Mouse (Mus musculus): ENCODE results near the gene Usf1.

Usf1 gene

DNA sequence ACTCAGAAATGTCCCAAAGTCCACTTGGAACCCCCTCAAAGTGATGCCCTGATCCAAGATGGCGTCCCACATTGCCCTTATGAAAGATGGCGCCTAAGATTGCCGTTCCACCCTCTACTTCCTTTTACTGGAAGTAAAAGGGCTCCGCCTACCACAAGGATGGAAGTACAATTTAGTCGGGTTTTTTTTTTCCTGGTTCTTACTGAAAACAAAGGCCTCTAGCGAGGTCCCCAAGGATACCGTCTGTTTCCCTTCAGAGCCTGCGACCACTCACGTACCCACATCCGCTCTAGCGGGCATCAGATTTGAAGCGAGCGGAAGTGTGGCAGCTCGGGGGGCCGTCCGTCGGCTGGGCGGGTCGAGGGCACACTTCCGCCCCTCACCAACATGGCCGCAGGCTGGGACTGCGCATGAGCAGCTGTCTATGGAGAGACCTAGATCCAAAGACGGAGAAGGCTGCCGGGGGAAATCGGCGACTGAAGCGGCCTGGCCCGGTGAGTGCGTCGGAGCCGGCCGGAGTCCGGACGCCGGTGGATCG is at the start of gene Usf1:
Usf1 (plus strand) TSS at position 367 of the 538 bp plus-strand sequence.
- peak; percentile 96 for DNase-seq

DNA sequence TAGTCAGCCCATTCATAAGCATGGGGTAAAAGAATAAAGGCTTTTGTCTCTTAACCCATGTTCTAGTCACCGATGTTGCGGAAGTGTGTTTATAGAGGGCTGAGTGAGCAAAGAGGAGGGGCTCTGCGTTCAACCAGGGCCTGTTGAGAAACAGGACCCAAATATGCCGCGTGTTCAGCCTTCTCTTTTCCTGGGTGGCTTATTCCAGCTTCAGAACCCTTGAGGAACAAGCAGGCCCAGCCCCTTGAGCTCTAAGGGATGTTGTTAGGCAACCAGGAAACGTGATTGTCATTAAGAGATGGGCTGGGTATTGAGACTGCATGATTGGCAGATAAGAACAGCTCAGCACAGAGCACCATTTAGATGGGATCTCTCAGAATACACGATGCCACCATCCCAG is 45.2 kb upstream of the Usf1 start:
- no peak for DNase-seq

DNA sequence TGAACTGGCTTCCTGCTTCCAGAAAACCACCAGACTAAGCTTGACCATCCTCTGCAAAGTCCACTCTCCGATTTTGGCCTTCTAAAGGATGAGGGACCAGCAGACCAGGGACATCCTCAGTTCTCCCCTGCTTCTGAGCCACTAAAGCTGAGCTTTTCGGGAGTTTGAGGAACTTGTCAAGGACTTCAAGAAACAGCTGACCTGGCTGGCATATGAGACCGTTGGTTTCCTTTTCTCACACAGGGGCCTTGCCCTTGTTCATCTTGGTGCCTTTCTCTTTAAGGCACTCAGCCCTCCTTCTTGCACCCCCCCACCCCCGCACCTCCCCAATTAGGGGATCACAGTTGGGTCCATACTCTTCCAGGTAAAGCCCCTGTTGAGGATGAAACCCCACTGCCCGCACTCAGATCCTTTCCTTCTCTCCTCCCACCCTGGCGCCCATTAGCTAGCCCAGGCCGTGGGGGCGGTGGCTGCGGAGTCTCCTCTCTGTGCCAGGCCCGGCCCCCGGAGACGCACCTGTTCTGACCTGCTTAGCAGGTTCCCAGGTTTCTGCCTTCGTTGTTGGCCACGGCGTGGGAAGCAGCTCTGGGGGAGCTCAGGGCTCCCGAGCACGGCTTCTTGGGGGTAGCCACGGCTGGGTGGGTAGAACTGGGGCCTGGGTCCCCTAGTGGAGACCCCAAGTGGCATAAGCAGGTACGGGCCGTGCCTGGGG is 41.1 kb upstream of the Usf1 start, which contains the start of gene Nectin4:
Nectin4 (plus strand) TSS at position 255 of the 712 bp plus-strand sequence.
- DNase-seq: peak; percentile 64

DNA sequence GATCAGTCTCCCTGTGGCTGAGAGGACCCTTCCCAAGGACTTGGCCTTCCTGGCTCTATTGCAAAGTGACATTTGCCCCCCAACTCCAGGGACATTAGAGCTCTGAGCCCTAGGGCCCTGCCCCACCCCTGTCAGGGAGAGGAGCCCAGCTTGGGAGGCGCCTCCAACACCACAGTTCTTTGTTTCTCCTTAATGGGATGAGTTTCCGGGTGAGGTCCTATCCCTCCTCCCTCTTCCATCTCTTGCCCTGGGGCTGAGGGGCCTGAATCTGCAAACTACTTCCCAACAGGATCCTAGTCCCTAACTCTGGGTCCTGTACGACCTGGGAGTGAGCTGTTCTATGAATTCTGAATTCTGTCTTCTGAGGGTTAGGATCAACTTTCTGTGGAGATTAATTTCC is 38.2 kb upstream of the Usf1 start:
- no peak for DNase-seq

DNA sequence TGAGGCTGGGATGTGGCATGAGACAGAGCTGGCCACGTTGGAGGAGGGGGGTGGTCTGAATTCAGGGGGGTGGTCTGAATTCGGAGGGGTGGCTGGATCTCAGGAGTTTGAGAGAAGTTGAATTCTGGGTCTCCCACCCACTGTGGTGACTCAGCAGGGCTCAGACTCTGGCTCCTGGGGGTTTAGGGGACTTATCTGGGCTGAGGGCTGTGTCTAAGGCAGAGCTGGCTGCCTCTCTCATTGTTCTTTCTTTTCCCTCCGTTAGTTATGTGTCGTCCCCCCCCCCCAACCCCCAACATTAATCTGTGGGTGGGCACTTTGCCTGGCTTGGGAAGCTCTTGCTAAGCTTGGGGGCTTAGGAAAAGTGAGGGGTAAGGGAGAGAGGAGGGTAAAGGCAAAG is 37.2 kb upstream of the Usf1 start:
- DNase-seq: no peak

DNA sequence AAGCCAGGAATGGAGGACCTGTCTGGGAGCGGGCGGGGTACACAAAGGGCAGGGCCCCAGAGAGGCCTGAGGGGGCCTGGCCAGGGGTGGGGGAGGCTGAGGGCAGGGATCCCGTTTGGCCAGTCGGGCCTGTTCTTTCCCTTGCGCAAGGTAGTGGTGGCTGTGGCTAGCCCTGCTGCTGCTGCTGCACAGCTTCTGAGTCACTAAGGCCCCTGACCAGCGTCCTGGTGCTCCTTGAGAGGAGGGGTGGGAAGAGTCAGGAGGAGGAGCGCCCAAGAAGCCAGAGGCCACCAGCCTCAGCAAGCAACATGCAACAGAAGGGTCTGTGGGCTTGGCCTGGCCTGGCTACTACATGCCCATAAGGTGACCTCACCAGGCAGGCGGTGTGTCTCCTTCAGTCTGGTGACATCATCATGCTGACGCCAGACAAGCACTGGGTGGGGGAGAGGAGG is 35.4 kb upstream of the Usf1 start:
- DNase-seq: peak; percentile 76

DNA sequence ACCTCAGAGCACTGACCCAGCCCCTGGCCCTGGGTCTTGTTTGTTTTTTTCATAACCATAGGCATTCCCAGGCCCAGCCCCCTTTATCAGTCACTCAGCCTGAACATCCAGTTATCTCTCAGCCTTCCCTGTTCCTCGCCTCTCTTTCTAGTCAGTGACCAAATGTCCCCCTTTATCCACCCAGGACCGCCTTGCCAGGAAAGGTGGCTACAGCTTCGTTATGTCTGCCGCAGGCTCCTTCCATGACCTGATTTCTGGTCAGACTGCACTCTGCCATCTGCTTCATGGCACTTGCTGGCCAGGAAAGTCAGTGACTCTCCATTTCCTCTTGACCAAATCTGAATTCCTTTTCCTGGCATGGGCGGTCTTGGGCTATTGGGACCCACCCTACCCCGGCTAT is 32.8 kb upstream of the Usf1 start:
- DNase-seq: no peak

DNA sequence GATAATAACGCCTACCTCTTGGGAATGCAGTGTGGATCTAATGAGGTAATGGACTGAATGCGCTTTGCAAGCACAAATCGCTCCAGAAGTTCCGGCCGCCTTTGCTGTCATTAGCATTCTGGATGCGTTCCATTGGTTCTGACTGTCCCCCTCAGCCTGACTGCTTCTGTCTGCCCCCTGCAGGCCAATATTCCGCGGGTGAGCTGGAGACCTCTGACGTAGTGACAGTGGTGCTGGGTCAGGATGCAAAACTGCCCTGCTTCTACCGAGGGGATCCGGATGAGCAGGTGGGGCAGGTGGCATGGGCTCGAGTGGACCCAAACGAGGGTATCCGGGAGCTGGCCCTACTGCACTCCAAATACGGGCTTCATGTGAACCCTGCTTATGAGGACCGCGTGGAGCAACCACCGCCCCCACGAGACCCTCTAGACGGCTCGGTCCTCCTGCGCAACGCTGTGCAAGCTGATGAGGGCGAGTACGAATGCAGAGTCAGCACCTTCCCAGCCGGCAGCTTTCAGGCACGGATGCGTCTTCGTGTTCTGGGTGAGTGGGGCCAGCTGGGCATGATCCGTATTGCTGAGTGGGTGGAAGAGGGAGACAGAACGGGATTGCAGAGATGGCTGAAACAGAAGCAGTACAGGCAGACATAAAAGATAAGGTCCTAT is 31.0 kb upstream of the Usf1 start:
- DNase-seq: peak; percentile 87

DNA sequence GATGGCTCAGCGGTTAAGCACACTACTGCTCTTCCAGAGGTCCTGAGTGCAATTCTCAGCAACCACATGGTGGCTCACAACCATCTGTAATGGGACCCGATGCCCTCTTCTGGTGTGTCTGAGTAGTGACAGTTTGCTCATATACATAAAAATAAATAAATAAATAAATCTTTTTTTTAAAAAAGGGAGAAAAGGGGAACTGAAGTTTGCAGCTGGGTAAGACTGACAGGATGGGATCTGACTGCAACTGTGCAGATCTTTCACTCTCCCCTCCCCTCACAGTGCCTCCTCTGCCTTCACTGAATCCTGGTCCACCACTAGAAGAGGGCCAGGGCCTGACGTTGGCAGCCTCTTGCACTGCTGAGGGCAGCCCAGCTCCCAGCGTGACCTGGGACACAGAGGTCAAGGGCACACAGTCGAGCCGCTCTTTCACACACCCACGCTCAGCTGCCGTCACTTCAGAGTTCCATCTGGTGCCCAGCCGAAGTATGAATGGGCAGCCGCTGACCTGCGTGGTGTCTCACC is 29.0 kb upstream of the Usf1 start:
- no peak for DNase-seq

DNA sequence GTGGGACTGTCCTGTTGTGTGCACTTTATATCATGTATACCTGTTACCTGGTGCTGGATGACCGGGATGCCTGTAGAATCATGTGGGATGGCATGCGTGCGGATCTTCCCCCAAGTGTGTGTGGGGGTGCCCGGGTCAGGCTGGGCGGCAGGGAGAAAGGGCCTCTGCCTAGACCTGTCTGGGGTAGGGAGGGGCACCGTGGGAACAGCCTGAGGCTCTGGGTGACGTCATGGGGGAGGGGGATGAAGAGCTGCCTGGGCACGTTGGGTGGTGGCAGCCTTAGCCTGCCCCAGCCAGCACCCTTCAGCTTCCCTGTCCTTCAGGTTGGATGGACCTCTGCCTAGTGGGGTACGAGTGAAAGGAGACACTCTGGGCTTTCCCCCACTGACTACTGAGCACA is 26.8 kb upstream of the Usf1 start:
- no peak for DNase-seq

DNA sequence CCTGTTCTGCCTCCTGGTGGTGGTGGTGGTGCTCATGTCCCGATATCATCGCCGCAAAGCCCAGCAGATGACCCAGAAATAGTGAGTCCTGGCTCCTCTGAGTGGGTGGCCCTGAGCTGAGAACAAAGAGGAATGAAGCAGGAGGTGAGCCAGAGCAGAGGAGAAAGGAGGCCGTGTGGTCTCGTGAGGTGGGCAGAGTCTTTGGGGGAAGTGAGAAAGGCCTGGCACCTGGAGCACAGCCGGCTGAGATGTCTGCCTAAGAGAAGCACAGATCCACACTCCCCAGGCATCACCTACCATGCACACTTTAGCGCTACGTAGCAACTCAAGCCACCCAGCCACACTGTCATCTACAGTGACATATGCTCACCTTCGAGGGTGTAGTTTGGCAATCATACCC is 25.9 kb upstream of the Usf1 start:
- DNase-seq: no peak

DNA sequence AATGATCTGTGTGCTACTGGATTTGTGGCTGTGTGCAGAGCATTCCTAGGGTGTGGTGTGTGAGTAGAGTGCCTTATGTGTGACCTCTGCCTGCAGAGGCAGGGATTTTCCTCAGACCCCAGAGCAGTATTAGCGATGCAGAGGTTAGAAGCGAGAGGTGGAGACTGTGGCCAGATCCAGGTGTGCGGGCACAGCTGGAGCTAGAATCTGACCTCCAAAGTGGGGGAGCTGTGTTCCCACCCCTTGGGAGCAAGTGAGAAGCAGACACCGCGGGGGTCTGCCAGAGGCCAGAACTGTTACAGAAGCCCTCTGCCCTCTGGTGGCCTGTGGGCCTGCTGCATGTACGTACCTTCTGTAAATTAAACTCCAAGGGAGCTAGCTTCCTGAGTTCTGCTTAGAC is 24.0 kb upstream of the Usf1 start:
- no peak for DNase-seq

DNA sequence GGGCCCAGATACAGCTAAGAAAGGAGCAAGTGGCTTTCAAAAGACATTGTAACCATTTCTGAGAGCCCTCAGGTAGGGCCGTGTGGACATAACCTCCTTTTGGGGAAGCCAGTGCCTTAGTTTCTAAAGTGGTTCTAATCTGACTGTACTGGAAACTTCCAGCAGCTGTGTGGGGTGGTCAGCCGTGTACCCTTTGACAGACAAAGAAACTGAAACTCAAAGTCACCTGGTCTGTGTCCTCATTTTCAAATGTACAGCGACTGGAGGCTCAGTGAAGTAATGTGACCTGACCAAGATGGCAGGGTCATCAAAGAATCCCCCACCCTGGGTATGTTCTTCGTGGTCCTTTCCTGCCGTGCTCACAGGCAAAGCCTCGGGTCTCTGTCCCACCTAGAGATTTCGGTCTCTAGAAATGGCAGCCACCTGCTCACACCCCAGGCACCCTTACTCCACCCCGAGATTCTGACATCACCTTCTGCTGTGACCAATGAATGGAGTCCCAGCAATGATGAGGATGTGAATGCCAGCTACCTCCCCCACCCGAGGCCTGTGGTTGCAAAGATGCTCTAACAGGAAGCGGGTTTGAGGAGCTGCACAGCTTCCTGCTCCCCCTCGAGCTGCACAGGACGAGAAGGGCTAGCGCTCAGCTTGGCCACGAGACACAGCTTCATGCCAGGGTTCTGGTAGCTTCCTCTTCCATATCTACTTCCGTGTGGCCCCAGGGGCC is 22.6 kb upstream of the Usf1 start, which contains the start of gene Arhgap30:
Arhgap30 (plus strand) TSS at position 579 of the 727 bp plus-strand sequence.
- DNase-seq: peak; percentile 51

DNA sequence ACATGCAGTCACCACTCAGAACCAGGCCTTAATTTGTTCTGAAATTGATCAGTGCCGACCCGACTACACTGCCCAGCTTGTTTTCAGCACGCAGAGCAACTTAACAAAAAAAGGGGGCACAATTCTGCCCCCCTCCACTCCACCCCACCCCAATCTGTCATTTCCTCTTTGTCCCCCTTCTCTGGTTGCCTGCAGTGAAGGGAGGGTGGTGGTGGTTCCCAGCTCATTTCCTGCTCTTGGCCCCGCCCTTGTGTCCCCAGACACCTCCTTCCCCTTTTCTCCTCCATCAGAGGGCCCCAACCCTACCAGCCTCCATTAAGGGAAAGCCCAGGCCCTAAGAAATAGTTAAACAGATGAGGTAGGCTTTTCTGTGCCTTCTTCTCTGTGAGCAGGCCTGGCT is 21.0 kb upstream of the Usf1 start:
- DNase-seq: peak; percentile 49

DNA sequence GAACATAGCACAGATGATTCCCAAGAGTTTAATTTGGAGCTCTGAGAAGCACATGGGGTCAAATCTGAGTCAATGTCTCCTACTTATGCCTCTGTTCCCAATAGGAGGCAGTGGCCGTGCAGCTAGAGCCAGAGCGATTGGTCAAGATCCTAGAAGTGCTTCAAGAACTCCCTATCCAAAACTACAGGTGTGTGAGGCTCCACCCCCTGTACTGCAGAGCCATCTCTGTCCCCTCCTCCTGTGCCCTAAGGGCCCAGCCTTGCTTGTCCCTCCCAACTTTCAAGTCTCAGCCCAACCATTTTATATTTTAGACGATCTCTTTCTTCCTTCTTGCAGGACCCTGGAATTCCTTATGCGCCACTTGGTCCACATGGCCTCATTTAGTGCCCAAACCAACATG is 9.3 kb upstream of the Usf1 start:
- DNase-seq: no peak

DNA sequence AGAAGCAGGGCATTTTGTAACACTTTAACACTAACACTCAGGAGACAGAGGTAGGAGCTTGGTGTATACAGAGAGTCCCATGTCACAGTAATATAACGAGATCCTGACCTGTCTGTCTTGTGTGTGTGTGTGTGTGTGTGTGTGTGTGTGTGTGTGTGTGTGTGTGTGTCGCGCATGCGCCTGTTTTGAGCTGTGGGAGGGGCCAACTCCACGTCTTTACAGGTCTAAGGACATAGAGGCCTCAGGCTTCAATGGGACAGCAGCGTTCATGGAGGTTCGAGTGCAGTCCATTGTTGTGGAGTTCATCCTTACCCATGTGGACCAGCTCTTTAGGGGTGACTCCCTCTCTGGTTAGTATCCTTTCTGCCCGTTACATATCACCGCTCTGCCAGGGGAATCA is 8.1 kb upstream of the Usf1 start:
- no peak for DNase-seq

DNA sequence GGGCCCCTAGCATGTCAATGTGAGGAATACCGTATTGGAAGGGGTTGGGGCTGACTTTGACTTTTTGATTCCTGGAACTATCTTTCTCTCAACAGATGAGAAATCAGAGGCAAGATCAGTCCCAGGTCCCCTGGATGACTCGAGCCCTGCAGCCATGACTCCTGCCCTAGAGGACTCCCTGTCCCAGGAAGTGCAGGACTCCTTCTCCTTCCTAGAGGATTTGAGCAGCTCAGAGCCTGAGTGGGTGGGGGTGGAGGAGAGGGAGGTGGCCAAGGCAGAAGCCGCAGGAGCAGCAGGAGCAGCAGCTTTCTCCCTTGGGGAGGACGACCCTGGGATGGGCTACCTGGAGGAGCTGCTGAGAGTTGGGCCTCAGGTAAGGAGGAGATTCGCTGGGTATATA is 3.9 kb upstream of the Usf1 start:
- DNase-seq: no peak

DNA sequence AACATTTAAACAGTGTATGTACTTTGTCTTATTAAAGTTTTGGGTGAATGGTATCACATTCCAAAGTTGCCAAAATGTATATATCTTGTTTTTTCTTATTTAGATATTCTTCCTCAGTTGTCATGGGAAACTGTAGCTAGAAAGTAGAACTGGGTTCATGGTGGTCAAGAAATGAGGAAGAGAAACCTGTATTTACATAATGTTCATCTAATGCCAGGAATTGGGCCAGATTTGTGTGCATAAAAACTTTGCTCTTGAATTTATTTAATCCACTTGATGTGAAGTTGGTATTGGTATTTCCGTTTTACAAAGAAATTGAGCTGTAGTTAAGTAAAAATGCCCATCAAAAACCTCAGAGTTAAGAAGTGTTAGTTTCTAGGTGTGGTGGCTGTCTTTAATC is 882 bp upstream of the Usf1 start:
- no peak for DNase-seq

DNA sequence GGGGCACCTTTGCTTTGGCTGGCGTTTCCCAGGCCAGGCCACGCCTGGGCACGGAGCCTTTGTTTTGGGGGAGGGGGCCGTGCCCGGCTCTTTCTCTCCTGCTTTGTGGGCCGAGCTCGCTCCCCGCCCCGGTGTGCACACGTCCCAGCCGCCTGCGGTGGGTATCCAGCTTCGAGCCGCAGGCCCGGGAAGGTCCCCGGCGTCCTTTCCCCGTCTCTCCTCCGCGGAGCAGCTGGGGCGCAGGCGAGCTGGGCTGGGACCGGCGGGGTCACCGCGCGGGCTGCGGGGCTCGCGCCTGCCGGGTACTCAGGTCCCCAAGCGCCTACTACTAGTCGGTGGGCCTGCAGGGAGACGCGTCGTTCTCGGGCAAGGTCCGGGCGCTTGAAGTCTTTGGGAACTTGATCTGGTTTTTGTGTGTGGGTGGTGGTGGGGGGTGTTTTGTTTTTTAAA is 404 bp downstream of the Usf1 start:
- DNase-seq: no peak

DNA sequence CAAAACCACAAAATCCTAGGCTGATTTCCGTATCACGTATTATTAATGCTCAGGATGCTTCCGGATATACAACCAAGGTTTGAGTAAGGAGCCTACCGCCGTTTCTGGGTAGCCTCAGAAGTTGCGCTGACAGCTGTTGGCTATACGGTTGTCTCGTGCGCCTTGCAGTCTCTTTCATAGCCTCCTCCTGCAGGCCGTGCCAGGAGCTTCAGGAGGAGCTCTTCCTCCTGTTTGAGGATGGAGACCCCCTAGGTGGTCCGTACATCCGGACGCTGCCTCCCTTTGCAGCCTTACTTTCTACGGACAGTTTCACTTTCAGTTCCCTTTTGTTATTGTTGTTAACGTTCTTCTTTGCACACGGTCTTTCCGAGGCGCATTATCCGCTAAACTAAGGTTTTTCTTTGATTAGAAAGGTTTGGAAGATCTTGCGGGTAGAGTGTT is 908 bp downstream of the Usf1 start:
- peak; percentile 32 for DNase-seq

DNA sequence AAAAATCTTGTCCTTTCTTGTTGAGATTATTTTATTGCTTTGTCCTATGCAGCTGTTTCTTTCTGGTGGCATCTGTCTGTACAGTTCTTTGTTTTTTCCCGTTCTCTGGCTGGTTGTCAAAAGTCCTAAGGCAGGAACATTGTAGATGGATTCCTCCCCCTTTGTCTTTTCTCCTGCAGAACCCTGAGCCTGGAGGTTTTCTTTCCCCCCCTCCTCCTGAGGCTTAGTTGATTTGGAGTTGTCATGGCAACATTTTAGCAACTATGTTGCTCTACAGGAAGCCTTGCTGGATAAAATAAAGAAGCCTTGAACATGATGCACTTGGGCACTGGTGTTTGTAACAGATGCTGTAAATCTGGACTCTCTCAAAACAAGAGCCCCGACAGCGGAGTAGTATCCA is 1.3 kb downstream of the Usf1 start:
- DNase-seq: no peak

DNA sequence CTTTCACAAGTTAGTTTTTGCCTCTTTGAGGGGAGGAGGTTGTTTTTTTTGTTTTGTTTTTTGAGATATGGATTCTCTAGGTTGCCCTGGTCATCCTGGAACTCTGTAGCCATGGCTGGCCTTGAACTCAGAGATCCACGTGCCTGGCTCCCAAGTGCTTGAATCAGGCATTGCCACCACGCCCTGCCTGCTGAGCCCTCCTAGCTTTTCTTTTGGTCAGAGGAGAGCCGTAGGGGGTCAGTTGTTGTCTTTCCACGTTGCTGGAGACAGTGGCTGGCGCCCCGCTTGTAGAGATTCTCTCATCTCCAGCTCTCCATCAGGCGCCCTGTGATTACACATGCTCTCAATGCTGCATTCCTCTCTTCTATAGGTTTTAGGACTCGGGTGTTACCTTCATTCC is 2.5 kb downstream of the Usf1 start:
- DNase-seq: no peak

DNA sequence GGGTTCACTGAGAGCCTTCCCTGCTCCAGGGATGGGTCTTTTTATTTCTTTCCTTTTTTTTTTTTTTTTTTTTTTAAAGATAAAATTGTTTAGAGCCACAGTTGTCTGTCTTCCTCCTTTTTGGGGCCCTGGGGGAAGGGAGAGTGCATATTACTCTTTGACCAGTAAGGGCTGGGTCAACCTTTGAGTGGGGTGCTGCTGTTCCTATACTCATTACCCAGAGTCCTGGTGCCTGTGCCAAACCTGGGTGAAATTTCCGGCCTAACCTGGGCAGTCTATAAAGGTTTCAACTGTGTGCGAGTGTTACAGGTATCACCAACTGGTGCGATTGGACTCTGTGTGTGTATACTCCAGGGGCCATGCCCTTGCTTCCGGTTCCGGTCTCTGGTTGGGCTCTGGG is 7.5 kb downstream of the Usf1 start, which contains the start of gene Tstd1:
Tstd1 (plus strand) TSS at position 213 of the 400 bp plus-strand sequence.
- DNase-seq: no peak

Measured in lung, postnatal 14 days (tissue).